Mouse (Mus musculus) heart, postnatal 25 days (tissue): Measurements from ENCODE around the gene Bphl. TPM values are rescaled to one million over a fixed set of nuclear protein-coding genes. Genes with fewer than 3 reads are reported as not detected.

Experiments
- DNase-seq: peaks from one replicate; pipeline ENCODE4 v3.0.0; 2022; ENCODE audit warnings: low spot score
- intact Hi-C: fragments of 180-260 bp; cut with DNase I; formaldehyde crosslinking; loops from one replicate; pipeline ENCODE4 v1.15.1; 2025
- total RNA-seq, 2 experiments: library from RNA; stranded (reverse); gene quantifications; 2 replicates each; pipeline ENCODE4 v1.2.3; 2021

The Bphl gene
- total RNA-seq, 2 experiments from 2014 or later = 34.8 to 39.7 TPM

- intact Hi-C loops = no loop called here
- DNase-seq = no peak
These were observed 75.1 kb downstream of the Bphl start for GRCm38 (mm10) chr13:34112369-34113081.

DNA sequence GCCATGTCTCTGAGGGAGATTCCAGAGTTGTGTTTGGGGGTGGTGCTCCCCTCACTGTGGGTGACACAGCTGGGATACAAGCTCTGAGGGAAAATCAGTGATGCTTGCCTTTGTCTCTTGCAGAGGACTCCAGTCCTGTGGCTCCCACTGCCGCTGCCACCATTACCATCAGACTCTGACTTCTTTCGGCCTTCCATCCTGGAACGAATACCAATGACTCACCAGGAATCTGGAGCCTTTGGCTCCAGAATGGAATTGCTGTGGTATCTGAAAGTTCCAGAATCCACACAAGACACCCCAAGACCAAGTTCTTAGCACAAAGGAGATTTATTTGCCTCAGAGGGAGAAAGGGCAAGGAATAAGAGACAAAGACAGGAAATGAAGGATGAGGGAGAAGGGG lies 75.7 kb downstream of the Bphl start:
- intact Hi-C loops = no loop called here
- no peak for DNase-seq

DNA sequence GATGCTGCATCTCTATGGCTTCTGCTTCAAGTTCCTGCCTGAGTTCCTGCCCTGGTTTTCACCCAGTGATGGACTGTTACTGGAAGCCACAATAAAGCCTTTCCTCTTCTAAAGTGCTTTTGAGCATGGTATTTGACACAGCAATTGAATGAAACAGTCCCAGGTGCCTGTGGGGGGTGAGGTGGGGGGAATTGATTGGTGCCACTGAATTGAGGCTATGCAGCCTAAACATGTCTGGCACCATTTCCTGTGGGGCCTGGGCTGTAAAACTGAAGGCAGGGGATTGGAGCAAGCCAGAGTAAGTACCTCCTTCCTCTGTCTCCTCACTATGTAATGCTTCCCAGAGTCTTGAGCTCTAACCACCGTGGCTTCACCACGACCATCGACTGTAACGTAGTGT lies 77.3 kb downstream of the Bphl start:
- DNase-seq = no peak
- intact Hi-C loops = no loop called here

GRCm38 (mm10) chr13:34116508-34116907 lies 79.1 kb downstream of the Bphl start:
- intact Hi-C loops = no loop called here
- no peak for DNase-seq

GRCm38 (mm10) chr13:34118816-34119215 lies 81.4 kb downstream of the Bphl start:
- DNase-seq = no peak
- intact Hi-C loops = no loop called here

GRCm38 (mm10) chr13:34119406-34119805 lies 82.0 kb downstream of the Bphl start:
- intact Hi-C loops = no loop called here
- no peak for DNase-seq

DNA sequence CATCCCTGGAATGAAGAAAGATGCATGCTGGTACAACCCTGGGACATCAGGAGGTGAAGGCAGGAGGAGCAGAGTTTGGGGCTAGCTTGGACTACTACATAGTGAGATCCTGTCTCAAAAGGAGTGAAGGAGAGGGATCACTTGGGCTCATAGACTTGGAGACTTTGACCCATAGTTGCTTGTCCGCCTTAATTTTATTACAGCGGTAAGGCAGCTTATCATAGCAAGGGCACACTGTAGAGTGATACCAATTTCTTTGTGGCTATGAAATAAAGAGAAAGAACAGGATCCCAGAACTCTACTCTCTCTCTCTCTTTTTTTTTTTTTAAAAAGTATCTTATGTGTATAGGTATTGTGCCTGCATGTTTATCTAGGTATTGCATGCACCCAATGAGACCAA lies 83.1 kb downstream of the Bphl start:
- intact Hi-C loops = no loop called here
- DNase-seq = no peak

Other genes with a start within 250 kb of the Bphl start
- gene Serpinb6e, start 194.2 kb upstream of the Bphl start, total RNA-seq = not detected
- not detected for gene Serpinb6c, start 131.9 kb upstream of the Bphl start, total RNA-seq
- gene Nqo2, start 72.9 kb upstream of the Bphl start, total RNA-seq = 10 to 100 TPM; 38.6 to 38.9 TPM
- 1 to 10 TPM; 7.9 to 8.2 TPM for gene Ripk1, start 35.2 kb upstream of the Bphl start, total RNA-seq
- gene Serpinb6a, start 34.8 kb upstream of the Bphl start, total RNA-seq = 100 to 1,000 TPM in 1 of 2 experiments, 10 to 100 TPM in 1; 88.4 to 110 TPM
- gene Tubb2a, start 40.4 kb downstream of the Bphl start, total RNA-seq = 10 to 100 TPM; 55.0 to 57.4 TPM
- 1 to 10 TPM; 4.1 to 5.6 TPM for gene Tubb2b, start 92.9 kb downstream of the Bphl start, total RNA-seq
- gene Psmg4, start 125.4 kb downstream of the Bphl start, total RNA-seq = 10 to 100 TPM; 22.9 to 29.7 TPM